Mouse (Mus musculus): Measurements from ENCODE around the gene Pacs2.

Pacs2 gene

GRCm38 (mm10) chr12:113107431-113108124 lies 93.3 kb downstream of the Pacs2 start:
- TF ChIP-seq GATA4 (IDR thresholded peaks at IDR 0.05; ENCODE audit: insufficient replicate concordance, low read length): 0 out of 2 replicates have a peak, but pooled peaks have one; percentile 27

GRCm38 (mm10) chr12:113108528-113109283 lies 94.4 kb downstream of the Pacs2 start:
- no peak for TF ChIP-seq GATA4 (IDR thresholded peaks at IDR 0.05; ENCODE audit: insufficient replicate concordance, low read length)

DNA sequence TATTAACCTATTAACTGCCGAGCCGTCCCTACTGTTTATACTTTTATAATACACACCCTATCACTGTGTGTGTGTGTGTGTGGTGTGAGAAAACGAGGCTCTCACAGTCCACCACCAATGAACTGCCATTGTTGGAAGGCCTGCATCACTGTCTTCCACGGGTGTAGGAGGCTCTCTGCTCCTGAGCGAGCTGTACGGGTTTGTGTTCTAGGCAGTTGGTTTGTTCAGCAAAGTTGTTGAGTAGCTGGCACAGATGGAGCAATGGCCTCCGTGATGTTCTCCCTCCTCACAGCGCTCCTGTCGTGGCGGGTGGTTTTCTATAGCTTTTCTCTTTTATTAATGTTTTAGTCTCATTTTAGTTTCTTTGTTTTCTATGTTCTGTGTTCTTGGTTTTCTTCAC lies 95.5 kb downstream of the Pacs2 start:
- TF ChIP-seq GATA4 (IDR thresholded peaks at IDR 0.05; ENCODE audit: insufficient replicate concordance, low read length): no peak

DNA sequence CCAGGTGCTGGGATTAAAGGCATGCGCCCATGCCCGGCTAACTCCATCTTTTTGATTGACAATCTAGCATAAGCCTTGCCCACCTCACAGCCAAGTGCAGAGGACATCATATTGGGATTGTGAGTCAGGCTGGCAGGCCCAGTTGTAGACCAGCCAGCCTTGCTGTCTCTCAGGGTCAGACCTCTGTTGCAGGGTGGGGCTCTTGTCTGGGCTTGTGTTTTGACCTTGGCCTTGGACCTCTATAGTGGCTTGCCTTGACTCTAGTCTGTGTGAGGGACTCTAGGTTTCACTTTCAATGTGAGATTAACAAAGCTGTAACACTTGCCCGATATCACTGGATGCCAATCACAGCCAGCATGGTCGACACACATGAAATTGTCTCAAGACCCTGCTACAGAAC lies 99.8 kb downstream of the Pacs2 start:
- no peak for TF ChIP-seq GATA4 (IDR thresholded peaks at IDR 0.05; ENCODE audit: insufficient replicate concordance, low read length)

DNA sequence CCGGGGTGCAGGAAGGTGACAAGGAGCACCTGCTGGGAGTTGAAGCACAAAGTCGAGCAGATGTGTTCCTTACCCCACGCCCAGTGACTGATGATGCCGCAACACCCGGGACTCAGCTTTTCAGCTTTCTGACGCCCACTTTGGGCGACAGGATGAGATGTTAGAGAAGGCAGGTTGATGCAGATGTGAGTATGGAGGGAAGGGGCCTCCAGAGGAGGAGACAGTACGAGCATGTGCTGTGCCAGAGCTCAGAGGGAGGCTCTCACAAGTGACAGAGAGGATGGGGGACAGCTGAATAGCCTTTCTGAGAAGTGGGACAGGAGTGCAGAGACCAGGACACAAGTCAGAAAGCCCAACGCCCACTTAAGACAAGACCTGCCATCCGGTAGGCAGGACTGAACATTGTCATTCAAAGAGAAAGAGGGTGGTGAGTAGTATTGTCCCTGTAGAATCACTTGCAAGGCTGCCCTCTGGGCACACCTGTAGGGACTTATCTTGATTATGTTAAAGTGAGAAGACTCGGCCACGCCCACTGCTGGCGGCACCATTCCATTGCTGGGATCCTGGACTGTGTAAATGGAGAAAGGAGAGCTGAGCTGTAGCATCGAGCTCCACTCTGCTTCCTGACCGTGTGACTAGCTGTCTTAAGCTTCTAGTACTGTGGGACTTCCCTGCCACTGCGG lies 100.7 kb downstream of the Pacs2 start:
- no peak for TF ChIP-seq GATA4 (IDR thresholded peaks at IDR 0.05; ENCODE audit: insufficient replicate concordance, low read length)

- peak; percentile 33; the same call in 1 of the 2 replicates for TF ChIP-seq GATA4 (IDR thresholded peaks at IDR 0.05; ENCODE audit: insufficient replicate concordance, low read length)
These were observed 105.5 kb downstream of the Pacs2 start for GRCm38 (mm10) chr12:113119516-113120410.

Data from liver, adult (tissue).